8 mouse cellular contexts compared by ENCODE assay signal in the genomic region with DNA sequence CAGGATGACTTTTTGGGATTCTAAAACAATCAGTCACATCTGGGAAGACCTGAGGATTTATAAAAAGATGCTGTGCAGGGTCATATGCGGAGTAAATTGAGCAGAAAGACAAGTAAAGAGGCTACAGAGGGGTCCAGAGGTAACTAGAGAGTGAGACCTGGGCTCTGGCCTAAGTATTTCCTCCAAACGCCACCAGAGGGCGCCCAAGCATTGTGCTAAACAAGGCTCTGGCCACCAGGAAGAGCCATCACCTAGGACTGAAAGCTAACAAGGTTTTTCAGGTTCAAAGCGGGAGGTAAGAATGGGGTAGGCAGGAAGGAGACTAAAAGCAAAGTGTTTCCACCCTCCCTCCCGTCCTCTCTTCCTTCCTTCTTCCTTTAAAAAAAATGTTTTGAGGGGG. TPM values are rescaled to one million over a fixed set of nuclear protein-coding genes. Genes with fewer than 3 reads are reported as not detected.
A peak's percentile ranks its signal among the peaks of the same experiment; 100 is the strongest.
DNase-seq lines count a peak whose midpoint lies in the region; ATAC-seq lines count a peak whose summit lies in the region.

No protein-coding gene starts in this region.

- H3K9me3 ChIP-seq in forebrain, embryonic 11.5 days (ENCODE audit: control insufficient read depth, low read length) = no peaks in the 10 kb centered on the region

- H3K27ac ChIP-seq in forebrain, embryonic 11.5 days (ENCODE audit: low read depth, low read length) = no peak overlapping the region

- 0 out of 2 replicates have a peak, but pooled peaks have one; percentile 49 for ATAC-seq in forebrain, embryonic 11.5 days (replicated peaks; ENCODE audit: low FRiP score)

- WGBS in forebrain, embryonic 11.5 days = 4% methylated on average over 5 of the region's 5 CpGs
- 2% methylated on average over 5 of the region's 5 CpGs for WGBS in large intestine, adult 2 months

- H3K27me3 ChIP-seq in forebrain, embryonic 11.5 days (ENCODE audit: control insufficient read depth, insufficient read depth, low read length) = no peaks in the 10 kb centered on the region; the same call in 1 of the 2 replicates

- no peaks in the 10 kb centered on the region for H3K36me3 ChIP-seq in forebrain, embryonic 11.5 days (ENCODE audit: control insufficient read depth, insufficient read depth, low read length)

- H3K9ac ChIP-seq in forebrain, embryonic 11.5 days (ENCODE audit: low read length) = no peak overlapping the region

- H3K4me2 ChIP-seq in forebrain, embryonic 11.5 days (ENCODE audit: low read depth, low read length, severe bottlenecking) = no peak overlapping the region

- H3K4me1 ChIP-seq in forebrain, embryonic 11.5 days (replicated peaks; ENCODE audit: control insufficient read depth, insufficient read depth, low read length) = no peaks in the 10 kb centered on the region

- peak; percentile 92 for DNase-seq in MN1 (ENCODE audit: low spot score)
- peak; percentile 67 for DNase-seq in c-Kit-positive CD71-positive TER-119-negative erythroid progenitor cells, embryonic 14.5 days (ENCODE audit: low read depth)
- DNase-seq in forebrain, embryonic 11.5 days (ENCODE audit: low spot score) = peak; percentile 92
- DNase-seq in heart, postnatal 4 days = peak; percentile 87
- DNase-seq in large intestine, adult 2 months (ENCODE audit: low read depth, low spot score) = peak; percentile 73
- peak; percentile 88 for DNase-seq in lung, postnatal 36 days
- peak; percentile 79 for DNase-seq in retina, postnatal 7 days (ENCODE audit: low read depth, low spot score)
- DNase-seq in urinary bladder, adult 2 months (ENCODE audit: low spot score) = peak; percentile 73

- no peak overlapping the region for H3K4me3 ChIP-seq in forebrain, embryonic 11.5 days (ENCODE audit: low read depth, low read length)

RNA-seq across cellular contexts. Expression of a gene that starts 42.1 kb away (rescaled TPM):
- polyA plus RNA-seq in forebrain, embryonic 11.5 days (2014; fragmentation: Nextera tagmentation; extraction: Ambion mirVana) = 5.5 and 5.7 TPM in 2 replicates
- total RNA-seq in heart, postnatal 4 days (2021) = 1 to 10 TPM; 6.5 to 8.5 TPM
- polyA plus RNA-seq in large intestine, adult 2 months (2012; rRNA removed) = 3.6 and 3.7 TPM in 2 replicates
- 14.4 and 20.9 TPM in 2 replicates for polyA plus RNA-seq in urinary bladder, adult 2 months (2012; rRNA removed)
